Mouse (Mus musculus) forebrain, embryonic 11.5 days (tissue): Measurements from ENCODE around the gene Pced1b. TPM values are rescaled to one million over a fixed set of nuclear protein-coding genes. Genes with fewer than 3 reads are reported as not detected.

Source experiments
- ATAC-seq: fragments of 200-750 bp; cut with Nextera tagmentation; replicated peaks from 2 replicates; pipeline ENCODE4 v1.8.0; 2017; ENCODE audit warnings: moderate TSS enrichment; ENCODE audit not compliant: low FRiP score
- DNase-seq: peaks from one replicate; pipeline ENCODE4 v3.0.0-alpha.2; 2017; ENCODE audit warnings: low spot score
- H3K27ac ChIP-seq: fragments of 300-500 bp; sonication (generic); 2 replicates; pipeline ENCODE4 v1.5.1; 2014; ENCODE audit warnings: low read depth, low read length
- H3K27me3 ChIP-seq: fragments of 300-500 bp; sonication (generic); 2 replicates; pipeline ENCODE4 v1.6.1; 2014; ENCODE audit warnings: mild to moderate bottlenecking, low read length, mixed read lengths; ENCODE audit not compliant: control insufficient read depth, insufficient read depth
- H3K36me3 ChIP-seq: fragments of 300-500 bp; sonication (generic); 2 replicates; pipeline ENCODE4 v1.6.1; 2014; ENCODE audit warnings: mild to moderate bottlenecking, low read length, moderate library complexity, mixed read lengths; ENCODE audit not compliant: control insufficient read depth, insufficient read depth
- H3K4me1 ChIP-seq: fragments of 300-500 bp; sonication (generic); replicated peaks from 2 replicates; pipeline ENCODE4 v1.6.1; 2014; ENCODE audit warnings: low read length, mixed read lengths; ENCODE audit not compliant: control insufficient read depth, insufficient read depth
- H3K4me2 ChIP-seq: fragments of 300-500 bp; sonication (generic); 2 replicates; pipeline ENCODE4 v1.6.1; 2014; ENCODE audit warnings: low read depth, mild to moderate bottlenecking, low read length, moderate library complexity, mixed read lengths; ENCODE audit not compliant: severe bottlenecking
- H3K4me3 ChIP-seq: fragments of 300-500 bp; sonication (generic); 2 replicates; pipeline ENCODE4 v1.5.1; 2014; ENCODE audit warnings: low read depth, low read length
- H3K9ac ChIP-seq: fragments of 300-500 bp; sonication (generic); 2 replicates; pipeline ENCODE4 v1.6.1; 2014; ENCODE audit warnings: low read length
- H3K9me3 ChIP-seq: fragments of 300-500 bp; sonication (generic); 2 replicates; pipeline ENCODE4 v1.6.1; 2016; ENCODE audit warnings: low read length, mixed read lengths; ENCODE audit not compliant: control insufficient read depth
- WGBS: fragments of 180-500 bp; shearing (Covaris S2); extraction: QIAGEN DNeasy Blood & Tissue Kit; methylation state at CpG from one replicate; pipeline ENCODE4 v1.1.7; 2014; 5-methylcytosine and 5-hydroxymethylcytosine counted together
- polyA plus RNA-seq: library from polyadenylated mRNA; unstranded; fragments of >200 nt; fragmentation: Nextera tagmentation; extraction: Ambion mirVana; gene quantifications from 2 replicates; pipeline ENCODE4 v1.2.1, GENCODE M21; 2014

The Pced1b gene
- polyA plus RNA-seq, 1 experiment from 2014 or later: 3.9 TPM

DNA sequence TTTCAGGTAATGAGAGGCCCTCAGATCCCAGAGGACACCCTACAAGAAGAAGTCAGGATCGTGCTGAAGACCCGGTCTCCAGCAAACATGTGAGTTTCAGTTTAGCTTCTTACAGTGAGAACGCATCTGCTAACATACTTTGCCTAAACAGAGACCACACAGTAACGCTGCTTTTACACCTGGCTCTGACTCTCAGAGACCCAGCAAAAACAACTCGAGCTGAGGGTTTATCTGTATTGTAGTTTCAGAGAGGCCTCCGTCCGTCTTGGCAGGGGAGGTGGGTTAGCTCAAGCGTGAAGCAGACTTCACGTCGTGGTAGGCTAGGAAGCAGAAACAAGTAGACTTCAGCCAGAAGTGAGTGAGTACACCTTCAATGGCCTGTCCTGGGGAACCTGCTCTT lies 30.4 kb downstream of the Pced1b start:
- Histone ChIP-seq H3K9me3 (no peaks in the 10 kb centered on the region), H3K4me1 (no peaks in the 10 kb centered on the region), H3K4me2 (no peak overlapping the region), H3K4me3 (no peak overlapping the region), H3K27me3 (no peaks in the 10 kb centered on the region), H3K27ac (no peak overlapping the region), H3K9ac (no peak overlapping the region), H3K36me3 (no peaks in the 10 kb centered on the region)
- ATAC-seq (no peak), DNase-seq (no peak)
- 55% methylated on average over 10 of the region's 10 CpGs for WGBS

DNA sequence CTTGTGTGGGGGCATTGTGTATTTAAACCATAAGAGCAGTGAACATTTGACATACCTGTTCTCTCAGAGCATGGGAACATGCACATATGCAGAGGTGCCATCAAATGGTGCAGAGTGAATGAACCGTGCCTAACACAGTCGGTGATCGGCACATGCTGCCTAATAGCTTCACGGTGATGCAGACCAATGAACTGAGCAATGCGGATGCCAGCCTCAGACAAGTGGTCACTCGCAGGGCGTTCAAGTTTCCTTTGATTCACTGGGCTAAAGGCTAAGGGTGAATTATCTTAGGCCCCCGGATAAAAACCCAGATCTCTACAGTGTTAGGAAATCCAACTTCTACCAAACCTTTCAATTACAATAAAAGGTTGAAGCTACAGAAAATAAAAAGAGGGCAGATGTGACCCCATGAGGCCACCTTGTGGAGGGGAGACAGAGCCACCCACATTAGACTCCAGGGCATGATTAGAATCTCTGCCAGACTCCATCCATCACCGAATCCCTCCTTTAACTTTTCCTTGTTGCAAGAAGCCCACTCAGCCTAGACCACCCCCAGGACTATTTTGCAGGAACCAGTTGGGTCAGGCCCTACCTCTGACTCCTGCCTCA lies 31.5 kb downstream of the Pced1b start:
- Histone ChIP-seq H3K9me3 (no peaks in the 10 kb centered on the region), H3K9ac (no peak overlapping the region), H3K36me3 (no peaks in the 10 kb centered on the region), H3K27me3 (no peaks in the 10 kb centered on the region), H3K4me3 (no peak overlapping the region), H3K4me1 (no peaks in the 10 kb centered on the region), H3K27ac (no peak overlapping the region), H3K4me2 (no peak overlapping the region)
- DNase-seq (no peak), ATAC-seq (no peak)
- WGBS: 95% methylated on average over 9 of the region's 9 CpGs

DNA sequence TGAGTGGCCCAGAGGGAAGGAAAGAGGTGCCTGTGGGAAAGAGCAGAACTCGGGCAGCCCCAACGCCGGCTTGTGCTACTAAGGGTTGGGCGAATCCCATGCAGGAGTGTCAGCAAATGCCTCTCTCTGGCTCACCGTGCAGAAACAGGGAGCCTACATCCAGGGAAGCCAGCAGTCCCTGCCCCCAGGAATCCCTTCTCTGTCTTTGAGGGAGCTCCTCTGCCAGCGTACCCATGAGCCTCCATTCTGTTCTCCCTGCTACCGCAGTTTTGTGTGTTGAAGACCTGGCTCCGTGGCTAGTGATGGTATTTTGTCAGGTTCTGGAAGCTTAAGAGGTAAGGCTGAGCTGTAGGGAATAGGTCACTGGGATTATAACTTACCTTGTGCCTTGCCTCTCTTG lies 33.2 kb downstream of the Pced1b start:
- H3K9me3 ChIP-seq: no peaks in the 10 kb centered on the region
- no peak overlapping the region for H3K27ac ChIP-seq
- H3K27me3 ChIP-seq: no peaks in the 10 kb centered on the region
- H3K4me1 ChIP-seq: no peaks in the 10 kb centered on the region
- H3K9ac ChIP-seq: no peak overlapping the region
- no peak overlapping the region for H3K4me3 ChIP-seq
- H3K36me3 ChIP-seq: no peaks in the 10 kb centered on the region
- WGBS: 89% methylated on average over 8 of the region's 8 CpGs
- ATAC-seq (no peak), DNase-seq (no peak)
- no peak overlapping the region for H3K4me2 ChIP-seq

DNA sequence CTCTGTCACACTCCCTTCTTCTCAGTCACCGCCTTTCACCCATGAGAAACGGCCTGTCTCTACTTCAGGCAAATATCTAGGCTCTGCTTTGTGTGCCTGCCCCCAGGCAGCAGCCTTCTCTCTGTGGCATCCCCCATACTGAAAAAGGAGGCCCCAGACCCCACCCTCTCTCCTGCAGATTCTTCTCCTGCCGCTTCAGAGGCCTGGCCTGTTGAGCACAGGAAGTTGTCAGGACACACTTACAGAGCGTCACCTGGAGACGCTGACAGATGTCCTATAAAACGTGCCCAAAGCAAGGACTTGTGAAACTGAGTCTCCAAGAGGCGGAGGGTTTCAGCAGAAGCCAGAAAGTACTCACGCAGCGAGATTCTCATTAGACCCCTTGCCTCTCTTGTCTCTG lies 33.9 kb downstream of the Pced1b start:
- H3K9ac ChIP-seq: no peak overlapping the region

DNA sequence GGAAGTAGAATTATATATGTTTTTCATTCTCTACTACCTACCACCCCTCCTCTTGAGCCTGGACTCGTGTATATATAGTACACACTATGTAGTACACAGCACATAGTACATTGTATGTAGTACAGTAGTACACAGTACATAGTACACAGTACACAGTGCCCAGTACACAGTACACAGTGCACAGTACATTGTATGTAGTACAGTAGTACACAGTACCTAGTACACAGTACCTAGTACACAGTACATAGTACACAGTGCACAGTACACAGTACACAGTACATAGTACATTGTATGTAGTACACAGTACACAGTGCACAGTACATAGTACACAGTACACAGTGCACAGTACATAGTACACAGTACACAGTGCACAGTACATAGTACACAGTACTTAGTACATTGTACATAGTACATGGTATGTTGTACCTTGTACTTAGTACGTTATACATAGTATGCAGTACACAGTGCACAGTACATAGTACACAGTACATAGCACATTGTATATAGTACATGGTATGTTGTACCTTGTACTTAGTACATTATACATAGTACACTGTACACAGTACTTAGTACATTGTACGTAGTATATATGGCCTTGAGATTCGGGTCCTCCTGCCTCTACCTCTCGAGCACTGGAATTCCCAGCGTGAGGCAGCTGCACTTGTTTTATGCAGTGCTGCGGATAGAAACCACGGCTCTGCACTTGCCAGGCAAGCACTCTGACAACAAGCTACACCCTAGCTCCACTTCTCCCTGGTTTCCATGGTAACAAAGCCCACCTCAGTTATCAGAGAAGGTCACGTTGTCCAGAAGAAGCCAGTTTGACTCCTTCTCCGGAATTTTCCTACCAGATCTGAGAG lies 35.0 kb downstream of the Pced1b start:
- H3K4me1 ChIP-seq: no peaks in the 10 kb centered on the region
- no peak overlapping the region for H3K4me2 ChIP-seq
- H3K36me3 ChIP-seq: no peaks in the 10 kb centered on the region
- H3K4me3 ChIP-seq: no peak overlapping the region
- H3K9me3 ChIP-seq: no peaks in the 10 kb centered on the region
- WGBS: 70% methylated on average over 10 of the region's 10 CpGs
- H3K27ac ChIP-seq: no peak overlapping the region
- no peak overlapping the region for H3K9ac ChIP-seq
- DNase-seq: no peak
- no peaks in the 10 kb centered on the region for H3K27me3 ChIP-seq
- no peak for ATAC-seq

More for the DNA sequence above, 33.9 kb downstream of the Pced1b start:
- Histone ChIP-seq H3K27me3 (no peaks in the 10 kb centered on the region), H3K4me1 (no peaks in the 10 kb centered on the region), H3K9me3 (no peaks in the 10 kb centered on the region), H3K27ac (no peak overlapping the region), H3K4me2 (no peak overlapping the region), H3K4me3 (no peak overlapping the region), H3K36me3 (no peaks in the 10 kb centered on the region)
- WGBS: 78% methylated on average over 9 of the region's 9 CpGs
- DNase-seq: no peak
- no peak for ATAC-seq

DNA sequence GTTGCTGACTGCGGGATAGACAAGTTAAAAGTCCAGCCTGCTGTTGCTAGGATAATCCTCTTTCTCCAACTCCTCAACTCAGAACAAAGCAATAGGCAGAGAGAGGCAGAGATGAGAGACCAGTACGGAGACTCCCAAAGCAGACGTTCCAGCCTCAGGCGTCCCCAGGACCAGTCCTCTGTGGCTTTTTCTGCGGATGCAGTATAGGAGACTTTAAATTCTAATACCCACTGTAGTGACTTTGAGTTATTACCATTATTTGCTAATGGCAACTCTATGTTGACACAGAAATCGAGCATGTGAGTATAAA lies 35.6 kb downstream of the Pced1b start:
- Histone ChIP-seq H3K4me2 (no peak overlapping the region), H3K27me3 (no peaks in the 10 kb centered on the region), H3K27ac (no peak overlapping the region), H3K36me3 (no peaks in the 10 kb centered on the region), H3K9me3 (no peaks in the 10 kb centered on the region), H3K9ac (no peak overlapping the region), H3K4me1 (no peaks in the 10 kb centered on the region), H3K4me3 (no peak overlapping the region)
- ATAC-seq: no peak
- no peak for DNase-seq
- WGBS: 74% methylated on average over 6 of the region's 6 CpGs

DNA sequence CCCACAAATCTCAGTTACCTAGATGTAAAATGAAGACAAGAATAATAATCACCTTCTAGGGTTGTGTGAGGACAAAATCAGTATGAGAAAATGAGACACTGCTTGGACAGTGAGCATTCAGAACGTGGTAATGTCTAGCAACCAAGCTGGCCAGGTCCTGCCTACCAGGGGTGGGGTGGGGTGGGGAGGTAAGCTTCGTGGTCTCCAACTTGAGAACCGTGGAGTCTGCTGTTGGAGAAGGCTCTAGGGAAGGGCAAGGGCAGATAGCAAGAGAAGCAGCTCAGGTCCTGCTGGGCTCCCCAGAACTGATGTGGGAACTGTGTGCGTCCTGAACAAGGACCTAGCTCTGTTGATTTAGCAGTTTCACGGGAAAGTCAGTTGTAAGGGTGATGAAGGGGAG lies 37.3 kb downstream of the Pced1b start:
- no peaks in the 10 kb centered on the region for H3K27me3 ChIP-seq
- no peak overlapping the region for H3K9ac ChIP-seq
- no peak overlapping the region for H3K4me3 ChIP-seq
- no peaks in the 10 kb centered on the region for H3K9me3 ChIP-seq
- H3K27ac ChIP-seq: no peak overlapping the region
- H3K4me2 ChIP-seq: no peak overlapping the region
- 89% methylated on average over 5 of the region's 5 CpGs for WGBS
- no peaks in the 10 kb centered on the region for H3K36me3 ChIP-seq
- no peak for DNase-seq
- ATAC-seq: no peak
- no peaks in the 10 kb centered on the region for H3K4me1 ChIP-seq

DNA sequence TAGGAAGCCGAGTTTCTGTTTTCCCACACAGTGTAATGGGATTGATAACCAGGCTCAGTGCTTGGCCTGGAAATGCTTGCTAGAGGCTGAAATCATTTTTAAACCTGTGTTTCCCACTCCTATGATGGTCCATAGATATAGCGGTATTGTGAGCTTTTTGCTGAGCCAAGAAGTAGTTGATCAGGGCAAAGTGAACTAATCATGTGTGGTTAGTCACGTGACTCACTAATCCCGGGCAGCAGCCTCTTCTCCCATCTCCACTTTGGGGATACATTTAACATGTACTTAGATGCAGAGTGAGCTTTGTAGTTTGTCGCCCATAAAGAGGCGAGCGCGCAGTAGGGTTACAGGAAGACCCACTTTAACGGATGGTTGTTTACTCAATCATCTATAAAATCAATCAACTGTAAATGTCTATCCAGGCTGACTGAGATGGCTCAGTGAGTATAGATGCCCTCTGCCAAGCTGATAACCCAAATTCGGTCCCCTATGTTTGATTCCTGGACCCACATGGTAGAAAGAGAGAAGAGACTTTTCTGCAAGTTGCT lies 38.8 kb downstream of the Pced1b start:
- no peak for ATAC-seq
- Histone ChIP-seq H3K27ac (no peak overlapping the region), H3K9ac (no peak overlapping the region), H3K27me3 (no peaks in the 10 kb centered on the region), H3K4me2 (no peak overlapping the region), H3K9me3 (no peaks in the 10 kb centered on the region), H3K4me1 (no peaks in the 10 kb centered on the region), H3K4me3 (no peak overlapping the region), H3K36me3 (no peaks in the 10 kb centered on the region)
- 92% methylated on average over 10 of the region's 10 CpGs for WGBS
- no peak for DNase-seq

DNA sequence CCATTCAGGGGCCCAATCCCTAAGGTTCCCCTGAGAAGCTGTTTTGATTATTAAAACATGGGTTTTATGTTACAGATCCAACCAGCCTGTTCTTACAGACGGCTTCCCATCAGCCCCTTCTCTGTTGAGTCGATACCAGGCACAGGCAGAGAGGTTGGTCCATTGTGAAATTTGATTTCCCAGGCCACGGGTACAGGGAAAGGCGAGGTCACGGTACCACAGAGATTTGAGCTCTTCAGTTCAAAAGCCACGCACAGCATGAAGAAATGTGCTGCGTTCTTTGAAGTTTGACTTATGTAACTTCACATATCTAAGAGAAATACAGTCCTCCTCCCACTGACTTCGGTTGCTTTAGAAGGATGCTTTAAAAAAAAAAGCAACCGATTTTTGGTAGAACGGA lies 39.8 kb downstream of the Pced1b start:
- H3K4me1 ChIP-seq: no peaks in the 10 kb centered on the region
- no peak overlapping the region for H3K9ac ChIP-seq
- H3K9me3 ChIP-seq: no peaks in the 10 kb centered on the region
- no peak overlapping the region for H3K27ac ChIP-seq
- DNase-seq (no peak), ATAC-seq (no peak)
- no peaks in the 10 kb centered on the region for H3K36me3 ChIP-seq
- no peaks in the 10 kb centered on the region for H3K27me3 ChIP-seq
- H3K4me2 ChIP-seq: no peak overlapping the region
- 86% methylated on average over 10 of the region's 10 CpGs for WGBS
- no peak overlapping the region for H3K4me3 ChIP-seq
